Mouse (Mus musculus): ENCODE results near the gene Golga5. TPM values are rescaled to one million over a fixed set of nuclear protein-coding genes. Genes with fewer than 3 reads are reported as not detected.
"Not testable (repeated sequence)": the region's sequence is repeated elsewhere in the genome, so short reads cannot be mapped to it uniquely, and the experiment has no call there.

Golga5 gene
- polyA plus RNA-seq, 1 experiment from 2014 or later = 36.8 TPM

DNA sequence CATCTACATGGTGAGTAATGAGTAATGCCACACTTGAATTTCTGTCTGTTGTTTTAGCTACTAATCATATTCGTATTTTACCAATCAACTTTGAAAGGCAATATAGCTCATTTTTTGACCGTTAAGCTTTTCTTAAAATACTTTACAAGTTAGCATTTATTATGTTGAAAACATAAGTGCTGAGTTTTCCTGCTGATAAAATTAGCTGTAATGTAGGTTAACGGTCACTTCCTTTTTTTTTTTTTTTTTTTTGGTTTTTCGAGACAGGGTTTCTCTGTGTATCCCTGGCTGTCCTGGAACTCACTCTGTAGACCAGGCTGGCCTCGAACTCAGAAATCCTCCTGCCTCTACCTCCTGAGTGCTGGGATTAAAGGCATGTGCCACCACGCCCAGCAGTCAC lies 26.8 kb downstream of the Golga5 start:
- peaks cover 70% of the 10 kb centered on the region for H3K36me3 ChIP-seq (ENCODE audit: control insufficient read depth, insufficient read depth, low read length)
- H3K4me3 ChIP-seq (ENCODE audit: low read depth, low read length); H3K27me3 ChIP-seq (replicated peaks; ENCODE audit: control insufficient read depth, insufficient read depth, low read length); DNase-seq (ENCODE audit: low spot score); H3K4me2 ChIP-seq (ENCODE audit: low read depth, low read length); H3K27ac ChIP-seq (replicated peaks; ENCODE audit: low read depth, low read length); H3K9me3 ChIP-seq (ENCODE audit: control insufficient read depth, low read length); ATAC-seq (ENCODE audit: low read depth); H3K9ac ChIP-seq (ENCODE audit: low read depth, low read length): not testable (repeated sequence)
- H3K4me1 ChIP-seq (ENCODE audit: control insufficient read depth, insufficient read depth, low read length) = peaks cover 11% of the 10 kb centered on the region
- WGBS = 82% methylated on average over 6 of the region's 6 CpGs

DNA sequence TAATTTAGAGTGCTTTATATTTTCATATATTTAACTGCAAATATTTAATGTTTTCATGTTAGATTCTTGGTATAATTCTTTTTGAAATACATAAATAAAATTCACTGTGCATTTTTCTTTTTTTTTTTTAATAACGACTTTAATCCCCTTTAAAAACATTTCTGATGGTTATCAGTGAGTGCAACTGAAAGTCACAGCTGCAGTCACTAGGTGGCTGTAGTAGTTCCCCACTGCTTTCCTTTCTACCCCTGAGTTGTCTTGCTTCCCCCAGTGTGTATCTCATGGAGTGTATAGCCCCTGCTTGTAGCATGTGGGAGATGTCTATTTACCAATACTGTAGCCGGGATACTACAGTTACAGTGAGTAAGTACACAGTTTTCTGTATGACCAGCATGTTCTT lies 29.0 kb downstream of the Golga5 start:
- H3K9me3 ChIP-seq (ENCODE audit: control insufficient read depth, low read length) = no peaks in the 10 kb centered on the region
- H3K27ac ChIP-seq (replicated peaks; ENCODE audit: low read depth, low read length) = peak overlapping the region; percentile 70
- peaks cover 11% of the 10 kb centered on the region for H3K4me1 ChIP-seq (ENCODE audit: control insufficient read depth, insufficient read depth, low read length)
- H3K27me3 ChIP-seq (replicated peaks; ENCODE audit: control insufficient read depth, insufficient read depth, low read length) = no peaks in the 10 kb centered on the region
- WGBS = 61% methylated on average over 2 of the region's 2 CpGs
- no peak overlapping the region for H3K9ac ChIP-seq (ENCODE audit: low read depth, low read length)
- H3K4me2 ChIP-seq (ENCODE audit: low read depth, low read length) = no peak overlapping the region
- no peak overlapping the region for H3K4me3 ChIP-seq (ENCODE audit: low read depth, low read length)
- ATAC-seq (ENCODE audit: low read depth) (no peak), DNase-seq (ENCODE audit: low spot score) (no peak)
- peaks cover 49% of the 10 kb centered on the region for H3K36me3 ChIP-seq (ENCODE audit: control insufficient read depth, insufficient read depth, low read length)

DNA sequence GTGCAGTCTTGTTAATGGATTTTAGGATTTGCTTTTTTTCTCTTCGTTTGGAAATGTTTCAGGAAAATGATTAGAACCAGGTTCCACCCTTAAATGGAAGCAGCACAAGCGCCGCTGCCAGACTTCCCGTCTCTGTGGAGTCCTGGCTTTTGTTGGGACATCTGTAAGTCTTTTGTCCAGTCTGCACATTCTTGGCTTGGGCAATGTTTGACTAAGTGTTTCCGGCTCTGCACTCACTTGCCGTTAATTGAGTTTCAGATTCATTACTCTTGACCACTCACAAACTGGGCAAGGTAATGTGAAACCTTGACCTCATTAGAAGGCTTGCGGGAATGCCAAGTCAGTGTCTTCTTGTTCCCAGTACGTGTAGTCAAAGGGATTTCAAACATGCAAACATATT lies 29.8 kb downstream of the Golga5 start:
- peak overlapping the region; percentile 34 for H3K4me2 ChIP-seq (ENCODE audit: low read depth, low read length)
- WGBS = 24% methylated on average over 8 of the region's 8 CpGs
- DNase-seq (ENCODE audit: low spot score) = peak; percentile 94
- peak; percentile 87 for ATAC-seq (ENCODE audit: low read depth)
- H3K9me3 ChIP-seq (ENCODE audit: control insufficient read depth, low read length) = no peaks in the 10 kb centered on the region
- no peak overlapping the region for H3K9ac ChIP-seq (ENCODE audit: low read depth, low read length)
- no peak overlapping the region for H3K4me3 ChIP-seq (ENCODE audit: low read depth, low read length)
- peaks cover 11% of the 10 kb centered on the region for H3K4me1 ChIP-seq (ENCODE audit: control insufficient read depth, insufficient read depth, low read length)
- H3K27ac ChIP-seq (replicated peaks; ENCODE audit: low read depth, low read length) = peak overlapping the region; percentile 70; the same call in 1 of the 2 replicates
- H3K27me3 ChIP-seq (replicated peaks; ENCODE audit: control insufficient read depth, insufficient read depth, low read length) = no peaks in the 10 kb centered on the region
- H3K36me3 ChIP-seq (ENCODE audit: control insufficient read depth, insufficient read depth, low read length) = peaks cover 40% of the 10 kb centered on the region

DNA sequence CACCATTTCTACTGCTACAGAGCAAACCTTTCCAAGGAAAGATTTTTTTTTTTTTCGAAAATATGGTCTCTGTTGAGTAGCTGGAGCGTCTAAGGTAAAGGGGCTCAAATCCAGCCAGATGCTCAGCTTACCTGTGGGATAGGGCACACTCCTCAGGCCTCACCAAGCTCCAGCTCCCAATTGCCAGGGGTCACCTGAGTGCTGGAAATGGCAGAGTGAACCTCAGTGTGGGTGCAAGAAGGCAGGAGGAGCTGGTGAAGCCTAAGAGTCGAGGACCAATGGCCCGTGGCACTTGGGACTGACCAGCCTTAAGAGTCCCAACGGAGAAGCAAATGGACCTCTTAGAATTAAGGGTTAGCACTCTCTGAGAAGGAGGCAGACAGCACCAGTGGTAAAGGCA lies 30.3 kb downstream of the Golga5 start:
- H3K4me1 ChIP-seq (ENCODE audit: control insufficient read depth, insufficient read depth, low read length) = peaks cover 11% of the 10 kb centered on the region
- no peak for DNase-seq (ENCODE audit: low spot score)
- H3K27me3 ChIP-seq (replicated peaks; ENCODE audit: control insufficient read depth, insufficient read depth, low read length) = no peaks in the 10 kb centered on the region
- H3K36me3 ChIP-seq (ENCODE audit: control insufficient read depth, insufficient read depth, low read length) = peaks cover 36% of the 10 kb centered on the region
- 76% methylated on average over 5 of the region's 5 CpGs for WGBS
- no peak overlapping the region for H3K4me3 ChIP-seq (ENCODE audit: low read depth, low read length)
- ATAC-seq (ENCODE audit: low read depth) = no peak
- H3K4me2 ChIP-seq (ENCODE audit: low read depth, low read length) = no peak overlapping the region
- H3K9me3 ChIP-seq (ENCODE audit: control insufficient read depth, low read length) = no peaks in the 10 kb centered on the region
- H3K9ac ChIP-seq (ENCODE audit: low read depth, low read length) = no peak overlapping the region
- H3K27ac ChIP-seq (replicated peaks; ENCODE audit: low read depth, low read length) = peak overlapping the region; percentile 53

DNA sequence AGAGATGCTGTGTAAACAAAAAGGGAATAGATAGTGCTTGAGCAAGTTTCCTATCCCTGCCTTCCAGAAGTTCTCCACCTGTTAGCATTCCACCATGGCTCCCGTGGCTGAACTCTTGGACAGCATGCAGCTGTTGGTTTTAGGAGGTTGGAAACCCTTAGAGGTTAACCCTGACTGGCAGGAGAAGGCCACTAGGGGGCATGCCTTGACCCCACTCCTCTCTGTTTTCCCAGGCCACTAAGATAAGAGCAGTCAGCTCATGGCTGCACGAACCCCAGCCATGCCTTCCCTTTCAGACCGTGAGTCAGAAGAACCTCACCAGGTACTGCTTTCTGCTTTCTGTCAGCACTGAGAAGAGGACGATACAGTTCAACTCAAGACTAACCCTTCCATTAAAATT lies 30.8 kb downstream of the Golga5 start:
- DNase-seq (ENCODE audit: low spot score) (no peak), ATAC-seq (ENCODE audit: low read depth) (peak; percentile 11; the same call in 1 of the 2 replicates)
- Histone ChIP-seq H3K9me3 (ENCODE audit: control insufficient read depth, low read length) (no peaks in the 10 kb centered on the region), H3K4me1 (ENCODE audit: control insufficient read depth, insufficient read depth, low read length) (peaks cover 11% of the 10 kb centered on the region), H3K27ac (replicated peaks; ENCODE audit: low read depth, low read length) (peak overlapping the region; percentile 53; the same call in 1 of the 2 replicates), H3K27me3 (replicated peaks; ENCODE audit: control insufficient read depth, insufficient read depth, low read length) (no peaks in the 10 kb centered on the region), H3K36me3 (ENCODE audit: control insufficient read depth, insufficient read depth, low read length) (peaks cover 33% of the 10 kb centered on the region), H3K4me3 (ENCODE audit: low read depth, low read length) (no peak overlapping the region), H3K9ac (ENCODE audit: low read depth, low read length) (no peak overlapping the region), H3K4me2 (ENCODE audit: low read depth, low read length) (no peak overlapping the region)
- WGBS = 65% methylated on average over 4 of the region's 4 CpGs

DNA sequence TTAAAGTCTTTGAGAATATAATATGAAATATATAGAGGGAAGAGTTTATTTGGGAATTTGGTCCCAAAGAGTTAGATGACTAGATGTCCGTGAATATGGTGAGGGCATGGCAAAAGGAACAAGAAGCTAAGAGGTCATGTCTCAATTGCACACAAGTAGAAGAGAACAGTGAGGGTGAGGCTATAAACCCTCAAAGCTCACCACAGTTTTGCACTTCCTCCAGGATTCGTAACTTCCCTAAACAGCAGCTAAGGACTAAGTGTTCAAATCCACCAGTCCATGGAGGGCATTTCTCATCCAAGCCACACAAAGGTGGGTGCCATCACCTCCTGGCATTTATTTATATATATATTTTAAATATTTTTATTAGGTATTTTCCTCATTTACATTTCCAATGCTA lies 32.1 kb downstream of the Golga5 start:
- ATAC-seq (ENCODE audit: low read depth) = no peak
- no peak overlapping the region for H3K9ac ChIP-seq (ENCODE audit: low read depth, low read length)
- peaks cover 11% of the 10 kb centered on the region for H3K4me1 ChIP-seq (ENCODE audit: control insufficient read depth, insufficient read depth, low read length)
- peaks cover 22% of the 10 kb centered on the region for H3K36me3 ChIP-seq (ENCODE audit: control insufficient read depth, insufficient read depth, low read length)
- H3K4me3 ChIP-seq (ENCODE audit: low read depth, low read length) = no peak overlapping the region
- 92% methylated on average over 2 of the region's 2 CpGs for WGBS
- H3K27ac ChIP-seq (replicated peaks; ENCODE audit: low read depth, low read length) = no peak overlapping the region
- no peak overlapping the region for H3K4me2 ChIP-seq (ENCODE audit: low read depth, low read length)
- no peaks in the 10 kb centered on the region for H3K9me3 ChIP-seq (ENCODE audit: control insufficient read depth, low read length)
- H3K27me3 ChIP-seq (replicated peaks; ENCODE audit: control insufficient read depth, insufficient read depth, low read length) = no peaks in the 10 kb centered on the region
- no peak for DNase-seq (ENCODE audit: low spot score)

DNA sequence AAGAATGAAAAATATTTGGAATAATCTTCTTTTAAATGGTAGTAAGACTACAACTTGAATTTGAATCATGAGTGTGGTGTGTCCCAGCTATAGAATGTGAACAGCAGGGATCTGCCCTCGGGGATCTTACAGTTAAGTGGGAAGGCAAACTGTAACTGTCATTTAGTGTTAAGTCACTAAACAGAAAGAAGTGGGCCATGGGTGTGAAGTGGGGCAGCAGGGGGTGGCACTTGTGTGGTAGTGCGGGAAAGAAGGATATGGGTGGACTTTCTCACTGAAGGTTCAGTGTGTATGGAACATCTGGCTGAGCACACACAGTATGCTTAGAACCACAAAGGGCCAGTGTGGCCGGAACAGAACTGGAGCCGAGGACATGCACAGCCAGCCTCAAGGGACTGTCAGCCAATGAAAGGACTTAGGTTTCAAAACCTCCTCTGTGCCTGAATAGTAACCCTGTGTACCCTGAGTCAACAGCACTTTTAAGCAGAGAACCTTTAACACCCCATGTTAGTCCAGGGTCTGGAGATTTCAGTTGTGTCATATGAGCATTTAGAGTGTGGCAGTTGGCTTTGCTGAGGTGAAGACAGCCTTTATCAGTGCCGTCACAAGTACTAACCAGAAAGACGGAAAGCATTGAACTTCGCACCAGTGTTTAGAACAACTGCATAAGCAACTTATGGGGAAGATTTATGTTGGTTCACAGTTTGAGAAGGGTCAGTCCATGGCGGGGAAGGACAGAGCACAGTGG lies 33.1 kb downstream of the Golga5 start:
- Histone ChIP-seq H3K9ac (ENCODE audit: low read depth, low read length) (no peak overlapping the region), H3K4me2 (ENCODE audit: low read depth, low read length) (no peak overlapping the region), H3K4me1 (ENCODE audit: control insufficient read depth, insufficient read depth, low read length) (peaks cover 11% of the 10 kb centered on the region), H3K9me3 (ENCODE audit: control insufficient read depth, low read length) (no peaks in the 10 kb centered on the region), H3K4me3 (ENCODE audit: low read depth, low read length) (no peak overlapping the region), H3K27ac (replicated peaks; ENCODE audit: low read depth, low read length) (no peak overlapping the region), H3K27me3 (replicated peaks; ENCODE audit: control insufficient read depth, insufficient read depth, low read length) (no peaks in the 10 kb centered on the region), H3K36me3 (ENCODE audit: control insufficient read depth, insufficient read depth, low read length) (peaks cover 12% of the 10 kb centered on the region)
- 81% methylated on average over 8 of the region's 8 CpGs for WGBS
- DNase-seq (ENCODE audit: low spot score) (no peak), ATAC-seq (ENCODE audit: low read depth) (no peak)

DNA sequence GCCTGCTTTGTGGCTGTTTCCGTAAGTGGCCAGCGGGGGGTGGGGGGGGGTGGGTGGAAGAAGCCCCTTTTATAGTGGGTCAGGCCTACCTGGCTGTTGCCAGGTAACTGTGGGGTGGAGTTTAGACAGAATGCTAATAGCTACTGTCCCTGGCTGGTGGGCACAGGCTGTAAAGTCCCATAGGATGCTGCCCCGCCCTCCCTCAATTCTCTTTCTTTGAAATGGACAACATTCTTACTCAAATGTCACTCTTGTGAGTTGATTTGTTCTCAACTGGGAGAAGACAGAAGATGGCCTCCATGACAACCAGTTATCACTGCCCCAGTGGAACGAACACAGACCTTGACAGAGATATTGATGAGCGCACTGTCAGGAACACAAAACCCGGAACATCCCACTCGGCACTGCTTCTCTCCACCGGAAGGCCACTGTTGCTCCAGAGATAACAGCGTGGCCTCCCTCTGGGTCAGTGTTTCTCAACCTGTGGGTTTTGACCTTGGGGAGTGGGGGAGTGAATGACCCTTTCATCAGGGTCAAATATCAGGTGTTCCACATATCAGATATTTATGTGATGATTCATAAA lies 36.3 kb downstream of the Golga5 start:
- no peak for ATAC-seq (ENCODE audit: low read depth)
- Histone ChIP-seq H3K9ac (ENCODE audit: low read depth, low read length) (no peak overlapping the region), H3K36me3 (ENCODE audit: control insufficient read depth, insufficient read depth, low read length) (no peaks in the 10 kb centered on the region), H3K4me1 (ENCODE audit: control insufficient read depth, insufficient read depth, low read length) (no peaks in the 10 kb centered on the region), H3K4me2 (ENCODE audit: low read depth, low read length) (no peak overlapping the region), H3K27ac (replicated peaks; ENCODE audit: low read depth, low read length) (no peak overlapping the region), H3K9me3 (ENCODE audit: control insufficient read depth, low read length) (no peaks in the 10 kb centered on the region), H3K27me3 (replicated peaks; ENCODE audit: control insufficient read depth, insufficient read depth, low read length) (no peaks in the 10 kb centered on the region), H3K4me3 (ENCODE audit: low read depth, low read length) (no peak overlapping the region)
- WGBS = 86% methylated on average over 9 of the region's 9 CpGs
- DNase-seq (ENCODE audit: low spot score) = no peak

DNA sequence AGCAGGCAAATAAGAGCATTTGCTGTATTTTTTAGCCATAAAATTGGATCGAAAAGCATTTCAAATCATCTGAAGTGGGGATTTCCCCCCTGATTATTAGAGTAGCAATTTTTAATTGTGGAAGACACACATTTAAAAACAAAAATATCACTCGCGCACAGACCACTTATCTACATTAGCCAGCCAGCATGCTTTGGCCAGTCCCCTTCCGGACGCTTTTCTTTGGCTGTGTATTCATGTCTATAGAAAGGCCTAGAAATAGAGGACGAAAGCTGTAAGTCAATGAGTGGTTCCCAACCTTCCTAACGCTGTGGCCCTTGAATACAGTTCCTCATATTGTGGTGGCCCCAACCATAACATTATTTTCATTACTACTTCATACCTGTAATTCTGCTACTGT lies 37.0 kb downstream of the Golga5 start:
- no peaks in the 10 kb centered on the region for H3K27me3 ChIP-seq (replicated peaks; ENCODE audit: control insufficient read depth, insufficient read depth, low read length)
- no peaks in the 10 kb centered on the region for H3K9me3 ChIP-seq (ENCODE audit: control insufficient read depth, low read length)
- 93% methylated on average over 7 of the region's 7 CpGs for WGBS
- ATAC-seq (ENCODE audit: low read depth) (no peak), DNase-seq (ENCODE audit: low spot score) (no peak)
- H3K9ac ChIP-seq (ENCODE audit: low read depth, low read length) = no peak overlapping the region
- H3K4me3 ChIP-seq (ENCODE audit: low read depth, low read length) = no peak overlapping the region
- H3K4me2 ChIP-seq (ENCODE audit: low read depth, low read length) = no peak overlapping the region
- no peak overlapping the region for H3K27ac ChIP-seq (replicated peaks; ENCODE audit: low read depth, low read length)
- H3K36me3 ChIP-seq (ENCODE audit: control insufficient read depth, insufficient read depth, low read length) = no peaks in the 10 kb centered on the region
- H3K4me1 ChIP-seq (ENCODE audit: control insufficient read depth, insufficient read depth, low read length) = peaks cover 5% of the 10 kb centered on the region; the same call in 1 of the 2 replicates

Data from embryonic facial prominence, embryonic 14.5 days (tissue).